Mouse (Mus musculus): ENCODE results near the gene Txndc11.

Txndc11 gene

GRCm38 (mm10) chr16:11065431-11065830 is 69.0 kb downstream of the Txndc11 start:
- DNase-seq (ENCODE audit: low read depth, low spot score): no peak

GRCm38 (mm10) chr16:11064742-11065141 is 69.7 kb downstream of the Txndc11 start:
- no peak for DNase-seq (ENCODE audit: low read depth, low spot score)

- DNase-seq (ENCODE audit: low read depth, low spot score): no peak
Measured at GRCm38 (mm10) chr16:11064341-11064740, 70.1 kb downstream of the Txndc11 start.

- no peak for DNase-seq (ENCODE audit: low read depth, low spot score)
Measured at GRCm38 (mm10) chr16:11062794-11063721, 71.4 kb downstream of the Txndc11 start.

- DNase-seq (ENCODE audit: low read depth, low spot score): no peak
Measured at GRCm38 (mm10) chr16:11060645-11061044, 73.8 kb downstream of the Txndc11 start, which contains the start of gene Snn. Gene Snn, plus strand, starts transcription at chr16:11060945.

GRCm38 (mm10) chr16:11055916-11056315 is 78.5 kb downstream of the Txndc11 start:
- DNase-seq (ENCODE audit: low read depth, low spot score): no peak

GRCm38 (mm10) chr16:11054871-11055270 is 79.6 kb downstream of the Txndc11 start:
- no peak for DNase-seq (ENCODE audit: low read depth, low spot score)

- no peak for DNase-seq (ENCODE audit: low read depth, low spot score)
Measured at GRCm38 (mm10) chr16:11054409-11054808, 80.0 kb downstream of the Txndc11 start.

- no peak for DNase-seq (ENCODE audit: low read depth, low spot score)
Measured at GRCm38 (mm10) chr16:11051134-11051533, 83.3 kb downstream of the Txndc11 start.

- no peak for DNase-seq (ENCODE audit: low read depth, low spot score)
Measured at GRCm38 (mm10) chr16:11050226-11050625, 84.2 kb downstream of the Txndc11 start.

GRCm38 (mm10) chr16:11047130-11047529 is 87.3 kb downstream of the Txndc11 start:
- DNase-seq (ENCODE audit: low read depth, low spot score): no peak

GRCm38 (mm10) chr16:11046437-11046836 is 88.0 kb downstream of the Txndc11 start:
- no peak for DNase-seq (ENCODE audit: low read depth, low spot score)

GRCm38 (mm10) chr16:11043239-11043638 is 91.2 kb downstream of the Txndc11 start:
- no peak for DNase-seq (ENCODE audit: low read depth, low spot score)

- DNase-seq (ENCODE audit: low read depth, low spot score): no peak
Measured at GRCm38 (mm10) chr16:11040603-11041002, 93.8 kb downstream of the Txndc11 start.

GRCm38 (mm10) chr16:11035790-11036431 is 98.5 kb downstream of the Txndc11 start:
- peak; percentile 71 for DNase-seq (ENCODE audit: low read depth, low spot score)

- DNase-seq (ENCODE audit: low read depth, low spot score): no peak
Measured at GRCm38 (mm10) chr16:11035273-11035672, 99.2 kb downstream of the Txndc11 start.

- DNase-seq (ENCODE audit: low read depth, low spot score): peak; percentile 54
Measured at GRCm38 (mm10) chr16:11034193-11034803, 100.2 kb downstream of the Txndc11 start.

- no peak for DNase-seq (ENCODE audit: low read depth, low spot score)
Measured at GRCm38 (mm10) chr16:11031320-11031719, 103.1 kb downstream of the Txndc11 start.

GRCm38 (mm10) chr16:11030844-11031243 is 103.6 kb downstream of the Txndc11 start:
- DNase-seq (ENCODE audit: low read depth, low spot score): no peak

GRCm38 (mm10) chr16:11028206-11028605 is 106.2 kb downstream of the Txndc11 start:
- DNase-seq (ENCODE audit: low read depth, low spot score): no peak
